ENCODE assay signal across 9 mouse cellular contexts in genomic region chr1:171441466-171442412, GRCm38 (mm10). TPM values are rescaled to one million over a fixed set of nuclear protein-coding genes. Genes with fewer than 3 reads are reported as not detected.
DNase-seq lines count a peak whose midpoint lies in the region; ATAC-seq and TF ChIP-seq lines count a peak whose summit lies in the region.
"Had no signal": no experiment of that assay in that cellular context is flagged by ENCODE, and none has a peak within 500 bp of the region (broad histone marks: within the 10 kb centered on the region; RNA-seq: fewer than 3 reads in every experiment).

No protein-coding gene starts in this region.

- H3K27ac ChIP-seq in intestine, embryonic 14.5 days (ENCODE audit: low read depth), result peak overlapping the region; percentile 83
- peak overlapping the region; percentile 56 for H3K27ac ChIP-seq in liver, embryonic 16.5 days (ENCODE audit: low read length)
- no peak overlapping the region for H3K27ac ChIP-seq in left cerebral cortex, adult 2 months
- H3K27ac ChIP-seq: limb, embryonic 12.5 days had no signal

- ATAC-seq in intestine, embryonic 14.5 days (replicated peaks; ENCODE audit: low FRiP score, low TSS enrichment, low read depth), result peak; percentile 62
- ATAC-seq in liver, embryonic 16.5 days (ENCODE audit: low read depth), result peak; percentile 31

- no peaks in the 10 kb centered on the region; the same call in 1 of the 2 replicates for H3K27me3 ChIP-seq in intestine, embryonic 14.5 days (replicated peaks; ENCODE audit: control insufficient read depth, insufficient read depth, low read length)
- peaks cover 33% of the 10 kb centered on the region for H3K27me3 ChIP-seq in liver, embryonic 16.5 days (ENCODE audit: control insufficient read depth, insufficient read depth, low read depth, low read length)

- intact Hi-C loops in left cerebral cortex, postnatal 4 days (cut with DNase I), result no loop called here
- intact Hi-C loops in left cerebral cortex, adult 2 months (cut with DNase I), result no loop called here

- H3K4me1 ChIP-seq in intestine, embryonic 14.5 days (replicated peaks; ENCODE audit: control insufficient read depth, insufficient read depth, low read length), result peaks cover 23% of the 10 kb centered on the region
- H3K4me1 ChIP-seq in liver, embryonic 16.5 days (ENCODE audit: control insufficient read depth, low read depth, low read length), result peaks cover 13% of the 10 kb centered on the region

- no peak overlapping the region for H3K4me3 ChIP-seq in intestine, embryonic 14.5 days (ENCODE audit: low read depth, low read length)
- H3K4me3 ChIP-seq in liver, embryonic 16.5 days (ENCODE audit: low read depth, low read length), result peak overlapping the region; percentile 13
- H3K4me3 ChIP-seq in left cerebral cortex, adult 2 months, result no peak overlapping the region
- H3K4me3 ChIP-seq: limb, embryonic 12.5 days had no signal

- H3K9ac ChIP-seq in intestine, embryonic 14.5 days (ENCODE audit: low read length), result no peak overlapping the region
- H3K9ac ChIP-seq in liver, embryonic 16.5 days (ENCODE audit: low read depth, low read length), result no peak overlapping the region
- H3K9ac ChIP-seq: limb, embryonic 12.5 days had no signal

- H3K36me3 ChIP-seq in intestine, embryonic 14.5 days (ENCODE audit: control insufficient read depth, insufficient read depth, low read length), result no peaks in the 10 kb centered on the region
- no peaks in the 10 kb centered on the region for H3K36me3 ChIP-seq in liver, embryonic 16.5 days (ENCODE audit: control insufficient read depth, insufficient read depth)
- H3K36me3 ChIP-seq: limb, embryonic 12.5 days had no signal

- DNase-seq in 3T3-L1 (ENCODE audit: low read depth, low spot score), result peak; percentile 25
- peak; percentile 29 to 37 for DNase-seq in B cell, adult 2 months
- DNase-seq in intestine, embryonic 14.5 days (ENCODE audit: low spot score), result peak; percentile 80
- no peak for DNase-seq in left cerebral cortex, postnatal 4 days
- DNase-seq in left cerebral cortex, adult 2 months (ENCODE audit: extremely low spot score in 1 of 2, low spot score in 2 of 2), result no peak
- no peak for DNase-seq in urinary bladder, postnatal 10 days (ENCODE audit: low spot score)
- no peak for DNase-seq in embryo, embryonic 11 days

- peaks cover 8% of the 10 kb centered on the region; the same call in 1 of the 2 replicates for H3K9me3 ChIP-seq in intestine, embryonic 14.5 days (ENCODE audit: control insufficient read depth, low read length)
- H3K9me3 ChIP-seq in liver, embryonic 16.5 days (replicated peaks; ENCODE audit: control insufficient read depth, low read length), result no peaks in the 10 kb centered on the region; the same call in 1 of the 2 replicates

- H3K4me2 ChIP-seq in intestine, embryonic 14.5 days (ENCODE audit: low read length), result peak overlapping the region; percentile 60
- peak overlapping the region; percentile 48 for H3K4me2 ChIP-seq in liver, embryonic 16.5 days (ENCODE audit: low read depth, low read length)

- TF ChIP-seq CTCF in left cerebral cortex, adult 2 months (IDR thresholded peaks at IDR 0.05), result no peak

- WGBS in intestine, embryonic 14.5 days, result 42% methylated on average over 7 of the region's 7 CpGs
- 10% methylated on average over 7 of the region's 7 CpGs for WGBS in liver, embryonic 16.5 days (ENCODE audit: insufficient replicate concordance)

RNA-seq across cellular contexts. Expression of gene F11r, which starts 4.4 kb away (rescaled TPM):
- 88.7 and 92.1 TPM in 2 replicates for polyA plus RNA-seq in intestine, embryonic 14.5 days (2014; fragmentation: Nextera tagmentation; extraction: Ambion mirVana)
- polyA plus RNA-seq in liver, embryonic 16.5 days (2015; fragmentation: Nextera tagmentation; extraction: Ambion mirVana), result 33.8 and 34.2 TPM in 2 replicates
- total RNA-seq in left cerebral cortex, postnatal 4 days (2021), result 1 to 10 TPM; 4.9 to 6.2 TPM
- 1 to 10 TPM; 4.9 to 6.2 TPM for total RNA-seq in left cerebral cortex, adult 2 months (2021)

RNA-seq across cellular contexts. Expression of gene Tstd1, which starts 23.1 kb away (rescaled TPM):
- 2.8 and 3.4 TPM in 2 replicates for polyA plus RNA-seq in intestine, embryonic 14.5 days (2014; fragmentation: Nextera tagmentation; extraction: Ambion mirVana)
- polyA plus RNA-seq in liver, embryonic 16.5 days (2015; fragmentation: Nextera tagmentation; extraction: Ambion mirVana), result 4.6 and 5.3 TPM in 2 replicates
- 1 to 10 TPM; 2.9 to 5.8 TPM for total RNA-seq in left cerebral cortex, postnatal 4 days (2021)
- total RNA-seq in left cerebral cortex, adult 2 months (2021), result 1 to 10 TPM; 2.9 to 4.3 TPM

RNA-seq across cellular contexts. Expression of gene Usf1, which starts 30.6 kb away (rescaled TPM):
- 73.7 and 83.4 TPM in 2 replicates for polyA plus RNA-seq in intestine, embryonic 14.5 days (2014; fragmentation: Nextera tagmentation; extraction: Ambion mirVana)
- polyA plus RNA-seq in liver, embryonic 16.5 days (2015; fragmentation: Nextera tagmentation; extraction: Ambion mirVana), result 15.9 and 19.3 TPM in 2 replicates
- total RNA-seq in left cerebral cortex, postnatal 4 days (2021), result 100 to 1,000 TPM; 130 to 141 TPM
- total RNA-seq in left cerebral cortex, adult 2 months (2021), result 100 to 1,000 TPM in 1 of 2 experiments, 10 to 100 TPM in 1; 99.7 to 106 TPM

RNA-seq across cellular contexts. Expression of gene Arhgap30, which starts 53.0 kb away (rescaled TPM):
- 1.1 and 1.3 TPM in 2 replicates for polyA plus RNA-seq in intestine, embryonic 14.5 days (2014; fragmentation: Nextera tagmentation; extraction: Ambion mirVana)
- 5.3 and 5.8 TPM in 2 replicates for polyA plus RNA-seq in liver, embryonic 16.5 days (2015; fragmentation: Nextera tagmentation; extraction: Ambion mirVana)
- total RNA-seq in left cerebral cortex, postnatal 4 days (2021), result 1 to 10 TPM in 1 of 2 experiments, under 1 TPM in 1; 0.98 to 1.6 TPM
- 1 to 10 TPM; 2.0 to 2.2 TPM for total RNA-seq in left cerebral cortex, adult 2 months (2021)

Comparison
In these comparisons a context has a peak if more than half of its experiments do, and no peak if none do; other contexts are left out.
1. DNase-seq: peak in 3T3-L1 (single experiment), B cell, adult 2 months (2 of 2) and intestine, embryonic 14.5 days (single experiment); none in left cerebral cortex, postnatal 4 days (single experiment), left cerebral cortex, adult 2 months (0 of 2), urinary bladder, postnatal 10 days (single experiment) and embryo, embryonic 11 days (single experiment).